ENCODE assay signal across 17 mouse cellular contexts in the genomic region with DNA sequence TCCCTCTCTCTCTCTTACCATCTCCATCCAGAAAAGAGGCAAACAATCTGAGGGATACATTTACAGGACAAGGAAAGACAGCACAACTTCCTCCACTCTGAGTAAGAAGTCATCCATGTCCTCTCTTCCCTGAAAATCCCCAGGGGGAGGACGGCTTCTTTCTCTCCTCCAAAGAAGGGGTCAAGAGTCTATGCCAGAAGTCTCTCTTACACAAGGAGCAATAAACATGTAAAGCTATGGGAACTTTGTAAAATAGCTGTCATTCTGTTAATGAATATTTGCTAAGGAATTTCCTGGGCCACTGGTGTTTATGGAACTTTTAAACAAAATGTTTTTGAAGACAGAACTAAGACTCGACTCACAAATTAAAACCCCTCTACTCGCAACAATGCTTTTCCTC.
DNase-seq lines count a peak whose midpoint lies in the region; ATAC-seq and TF ChIP-seq lines count a peak whose summit lies in the region.
"Had no signal": no experiment of that assay in that cellular context is flagged by ENCODE, and none has a peak within 500 bp of the region (broad histone marks: within the 10 kb centered on the region; RNA-seq: fewer than 3 reads in every experiment).

No protein-coding gene starts in this region.

- no peak overlapping the region for H3K4me3 ChIP-seq in heart, postnatal 0 days (ENCODE audit: low read depth, low read length)
- H3K4me3 ChIP-seq in embryonic fibroblast, embryonic 13.5 days (ENCODE audit: insufficient read depth, low read length): no peak overlapping the region
- H3K4me3 ChIP-seq in stomach, embryonic 14.5 days (ENCODE audit: low read depth, low read length): no peak overlapping the region
- H3K4me3 ChIP-seq: embryonic facial prominence, embryonic 13.5 days; hindbrain, embryonic 13.5 days; left cerebral cortex, adult 2 months; limb, embryonic 13.5 days; midbrain, embryonic 15.5 days had no signal

- H3K9me3 ChIP-seq in heart, postnatal 0 days (replicated peaks; ENCODE audit: control insufficient read depth, low read length): no peaks in the 10 kb centered on the region
- no peaks in the 10 kb centered on the region for H3K9me3 ChIP-seq in stomach, embryonic 14.5 days (ENCODE audit: control insufficient read depth, low read depth, low read length)
- H3K9me3 ChIP-seq: embryonic facial prominence, embryonic 13.5 days; hindbrain, embryonic 13.5 days; midbrain, embryonic 15.5 days had no signal

- no peak overlapping the region for H3K4me2 ChIP-seq in heart, postnatal 0 days (ENCODE audit: low read depth, low read length)
- H3K4me2 ChIP-seq in stomach, embryonic 14.5 days (replicated peaks; ENCODE audit: low read depth, low read length): no peak overlapping the region
- H3K4me2 ChIP-seq: embryonic facial prominence, embryonic 13.5 days; heart, embryonic 11.5 days; hindbrain, embryonic 13.5 days; limb, embryonic 13.5 days; midbrain, embryonic 15.5 days had no signal

- TF ChIP-seq EP300 in heart, postnatal 0 days (IDR thresholded peaks at IDR 0.05; ENCODE audit: low read depth): no peak

- no peaks in the 10 kb centered on the region for H3K27me3 ChIP-seq in heart, postnatal 0 days (ENCODE audit: control insufficient read depth, insufficient read depth, low read length)
- H3K27me3 ChIP-seq in stomach, embryonic 14.5 days (ENCODE audit: control insufficient read depth, insufficient read depth, low read length): no peaks in the 10 kb centered on the region
- H3K27me3 ChIP-seq: embryonic facial prominence, embryonic 13.5 days; hindbrain, embryonic 13.5 days; limb, embryonic 13.5 days; midbrain, embryonic 15.5 days had no signal

- TF ChIP-seq POLR2A in embryonic fibroblast, embryonic 13.5 days (IDR thresholded peaks at IDR 0.05; ENCODE audit: low read depth, low read length): no peak

- ATAC-seq in heart, postnatal 0 days (ENCODE audit: insufficient read depth, low read depth): no peak
- ATAC-seq in stomach, embryonic 14.5 days (ENCODE audit: insufficient number of reproducible peaks, insufficient read depth, low FRiP score, low read depth): no peak
- no peak for ATAC-seq in megakaryocyte-erythroid progenitor cell, adult 5-6 weeks (replicated peaks; ENCODE audit: low FRiP score, low TSS enrichment, poor library complexity, severe bottlenecking)
- ATAC-seq: forebrain, embryonic 14.5 days; midbrain, embryonic 15.5 days had no signal

- peaks cover 5% of the 10 kb centered on the region; the same call in 1 of the 2 replicates for H3K4me1 ChIP-seq in heart, postnatal 0 days (ENCODE audit: control insufficient read depth, insufficient read depth)
- H3K4me1 ChIP-seq in embryonic fibroblast, embryonic 13.5 days (ENCODE audit: control insufficient read depth, insufficient read depth, low read length): peaks cover 10% of the 10 kb centered on the region
- peaks cover 11% of the 10 kb centered on the region for H3K4me1 ChIP-seq in stomach, embryonic 14.5 days (ENCODE audit: control insufficient read depth, insufficient read depth, low read length)
- H3K4me1 ChIP-seq: midbrain, embryonic 15.5 days had no signal

- no peak overlapping the region for H3K9ac ChIP-seq in heart, postnatal 0 days (replicated peaks; ENCODE audit: low read depth, low read length)
- no peak overlapping the region for H3K9ac ChIP-seq in stomach, embryonic 14.5 days (replicated peaks; ENCODE audit: low read depth, low read length)
- H3K9ac ChIP-seq: embryonic facial prominence, embryonic 13.5 days; hindbrain, embryonic 13.5 days; limb, embryonic 13.5 days; midbrain, embryonic 15.5 days had no signal

- 61% methylated on average over 3 of the region's 3 CpGs for WGBS in heart, postnatal 0 days
- WGBS in stomach, embryonic 14.5 days: 27% methylated on average over 3 of the region's 3 CpGs

- no peaks in the 10 kb centered on the region for H3K36me3 ChIP-seq in heart, postnatal 0 days (replicated peaks; ENCODE audit: control insufficient read depth, insufficient read depth, low read length)
- no peaks in the 10 kb centered on the region for H3K36me3 ChIP-seq in stomach, embryonic 14.5 days (ENCODE audit: control insufficient read depth, insufficient read depth, low read length)
- H3K36me3 ChIP-seq: embryonic facial prominence, embryonic 13.5 days; hindbrain, embryonic 13.5 days; limb, embryonic 13.5 days; midbrain, embryonic 15.5 days had no signal

- no peak for DNase-seq in heart, postnatal 0 days (ENCODE audit: low spot score)
- DNase-seq in heart, adult 8-10 months (ENCODE audit: low spot score): no peak
- DNase-seq in kidney, postnatal 14 days: peak; percentile 75
- no peak for DNase-seq in right cerebral cortex, adult 2 months (ENCODE audit: low spot score in 2 of 2)
- DNase-seq: adrenal gland, postnatal 36 days; B cell, adult 2 months; right cerebral cortex, postnatal 4 days had no signal

- TF ChIP-seq CTCF in heart, postnatal 0 days (IDR thresholded peaks at IDR 0.05; ENCODE audit: low read depth): no peak
- TF ChIP-seq CTCF in embryonic fibroblast, embryonic 13.5 days (IDR thresholded peaks at IDR 0.05; ENCODE audit: borderline replicate concordance, insufficient read depth, low read length): no peak

- peak overlapping the region; percentile 38; the same call in 1 of the 2 replicates for H3K27ac ChIP-seq in heart, postnatal 0 days (ENCODE audit: low read depth)
- H3K27ac ChIP-seq in embryonic fibroblast, embryonic 13.5 days (ENCODE audit: insufficient read depth, low read length): peak overlapping the region; percentile 50
- peak overlapping the region; percentile 59; the same call in 1 of the 2 replicates for H3K27ac ChIP-seq in stomach, embryonic 14.5 days (ENCODE audit: low read length)
- H3K27ac ChIP-seq: embryonic facial prominence, embryonic 13.5 days; hindbrain, embryonic 13.5 days; left cerebral cortex, adult 2 months; limb, embryonic 13.5 days; midbrain, embryonic 15.5 days had no signal
